Mouse (Mus musculus) cerebellum, adult 18-20 months (tissue): ENCODE results near the gene Pex14.

Experiments used
- DNase-seq, 2 experiments: peaks; one replicate each; pipeline ENCODE4 v3.0.0; 2021

The Pex14 gene

GRCm38 (mm10) chr4:148982274-148982673, 117.4 kb downstream of the Pex14 start:
- no peak for DNase-seq

- DNase-seq, result no peak
Measured at GRCm38 (mm10) chr4:148979837-148980236, 119.8 kb downstream of the Pex14 start.

- no peak for DNase-seq
Measured at GRCm38 (mm10) chr4:148978926-148979325, 120.8 kb downstream of the Pex14 start.

GRCm38 (mm10) chr4:148978221-148978855, 121.3 kb downstream of the Pex14 start:
- DNase-seq, result no peak

- DNase-seq, result peak; percentile 29
Measured at GRCm38 (mm10) chr4:148974833-148975232, 124.8 kb downstream of the Pex14 start.

GRCm38 (mm10) chr4:148973387-148973786, 126.3 kb downstream of the Pex14 start:
- DNase-seq, result no peak

DNA sequence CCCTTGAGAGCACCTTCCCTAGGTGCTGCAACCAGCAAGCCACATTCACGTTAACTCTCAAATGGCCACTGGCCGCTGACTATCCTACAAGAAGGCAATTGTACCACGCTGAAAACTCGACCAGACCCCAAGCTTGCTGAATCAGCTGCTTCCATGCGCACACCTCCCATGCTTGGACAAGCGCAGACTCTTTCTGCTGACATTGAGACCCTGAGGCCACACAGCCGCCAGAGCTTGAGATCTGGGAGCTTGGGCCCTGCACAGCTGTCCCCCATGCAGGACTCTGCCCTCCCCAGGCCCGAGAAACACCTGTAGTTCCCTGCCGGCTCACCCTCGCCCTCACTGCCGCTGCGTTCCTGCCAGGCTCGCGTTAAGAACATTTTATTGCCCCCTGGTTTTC, 127.0 kb downstream of the Pex14 start:
- DNase-seq, result no peak

GRCm38 (mm10) chr4:148971613-148972242, 127.9 kb downstream of the Pex14 start:
- no peak for DNase-seq

DNA sequence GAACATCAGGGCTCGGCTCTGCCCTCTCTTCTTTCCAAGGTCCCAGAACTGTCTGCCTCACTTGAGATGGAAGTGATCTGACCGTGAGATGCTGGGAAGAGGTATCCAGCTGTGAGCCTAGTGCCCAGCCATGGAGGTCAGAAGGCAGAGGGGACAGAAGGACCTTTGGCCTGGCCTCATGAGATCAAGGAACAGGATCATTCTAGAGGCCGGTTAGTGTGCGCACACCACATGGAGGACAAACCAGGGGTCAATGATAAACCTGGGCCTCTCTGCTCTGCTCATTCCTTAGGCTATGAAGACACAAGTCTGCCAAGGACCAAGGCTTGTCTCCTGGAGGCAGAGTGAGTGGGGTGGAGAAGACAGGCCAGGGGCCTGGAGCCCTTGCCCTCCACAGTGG, 128.9 kb downstream of the Pex14 start:
- DNase-seq, result no peak

DNA sequence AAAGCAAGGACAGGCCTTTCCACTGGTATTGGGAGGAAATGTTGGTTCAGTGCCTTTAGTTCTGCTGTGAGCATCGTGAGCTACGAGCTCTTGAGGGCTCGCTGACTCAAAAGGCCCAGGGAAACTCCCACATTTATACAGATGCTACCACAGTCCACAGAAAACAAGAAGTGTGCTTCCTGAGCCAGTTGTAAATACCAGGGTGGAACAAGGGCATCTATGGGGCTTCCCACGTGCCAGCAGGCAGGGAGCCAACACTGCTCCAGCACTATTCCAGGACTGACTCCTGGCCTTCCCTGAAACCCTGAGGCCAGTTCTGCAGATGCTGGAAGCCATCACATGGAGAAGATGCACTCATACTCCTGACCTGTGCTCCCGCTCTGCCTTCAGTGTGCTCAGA, 130.1 kb downstream of the Pex14 start:
- DNase-seq, result no peak

- DNase-seq, result no peak
Measured at GRCm38 (mm10) chr4:148968859-148969258, 130.8 kb downstream of the Pex14 start.

GRCm38 (mm10) chr4:148966132-148966531, 133.5 kb downstream of the Pex14 start:
- DNase-seq, result no peak

DNA sequence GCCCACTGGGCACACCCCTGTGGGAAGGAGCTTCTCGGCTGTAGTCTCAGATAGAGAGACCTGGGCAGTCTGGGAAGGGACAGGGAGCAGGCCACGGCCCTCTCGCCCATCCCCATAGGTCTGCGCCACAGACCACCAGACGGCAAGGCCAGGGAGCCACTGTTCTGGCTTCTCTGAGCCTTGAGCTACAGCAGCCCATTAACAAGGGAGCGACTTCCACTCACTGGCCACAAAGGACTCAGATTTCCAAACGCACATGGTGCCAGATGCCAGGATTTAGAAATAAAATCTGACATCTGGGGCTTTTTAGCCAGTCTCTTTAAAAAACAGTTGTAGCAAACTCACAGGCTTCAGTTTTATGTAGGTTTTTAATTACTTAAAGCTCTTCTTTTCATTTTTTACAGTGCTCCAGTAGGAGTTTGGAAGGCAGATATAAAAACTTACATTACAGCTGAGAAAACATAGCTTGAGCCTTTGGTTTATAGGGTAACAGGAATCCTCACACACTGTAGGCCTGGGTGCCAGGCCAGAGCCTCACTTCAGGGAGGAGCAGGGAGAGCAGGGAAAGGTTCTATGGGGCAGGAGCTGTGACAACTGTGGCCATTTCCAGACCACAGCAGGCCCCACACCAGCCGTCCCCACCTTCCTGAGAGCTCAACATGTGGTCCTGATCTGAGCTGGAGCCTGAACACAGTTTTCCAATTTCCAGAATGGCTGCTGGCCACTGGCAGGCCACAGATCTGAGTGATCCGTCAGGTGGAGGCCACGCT, 134.9 kb downstream of the Pex14 start:
- no peak for DNase-seq

DNA sequence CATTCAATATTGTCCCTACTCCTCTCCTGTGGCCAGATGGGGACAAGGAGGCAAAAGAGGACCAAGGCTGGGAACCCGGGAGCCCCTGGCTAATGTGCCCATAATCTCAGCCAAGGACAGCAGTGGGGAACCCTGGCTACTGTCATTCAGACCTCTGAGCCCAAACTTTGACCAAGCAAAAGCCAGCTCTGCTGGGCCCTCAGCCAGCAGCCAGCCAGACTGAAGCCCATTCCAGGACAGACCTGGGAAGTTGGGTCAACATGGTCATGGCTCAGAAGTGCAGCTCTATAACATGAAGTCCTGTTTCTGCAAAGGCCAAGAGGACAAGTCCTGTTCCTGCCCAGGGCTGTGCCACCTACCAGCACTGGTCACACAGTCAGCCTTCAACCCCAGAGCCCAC, 137.6 kb downstream of the Pex14 start:
- DNase-seq, result no peak

DNA sequence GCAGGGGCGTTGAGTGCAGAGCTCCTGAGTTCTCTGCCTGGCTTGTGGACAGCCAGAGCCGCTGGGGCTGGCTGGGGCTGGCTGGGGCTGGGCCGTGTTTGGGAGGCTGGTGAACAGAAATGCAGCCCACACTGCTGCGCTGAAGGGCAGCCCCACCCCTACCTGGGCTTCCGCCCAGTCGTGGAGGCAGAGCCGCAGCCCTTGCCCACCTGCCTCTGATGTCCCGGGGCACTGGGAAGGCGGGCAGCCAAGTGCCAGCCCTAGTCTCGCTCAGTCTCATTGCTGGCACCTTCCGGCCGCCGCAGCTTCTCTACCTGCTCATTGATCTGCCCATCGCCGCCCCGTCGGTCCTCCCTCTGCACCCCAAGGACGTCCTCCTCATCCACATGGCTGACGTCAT, 138.6 kb downstream of the Pex14 start:
- DNase-seq, result no peak

GRCm38 (mm10) chr4:148960011-148960410, 139.7 kb downstream of the Pex14 start:
- no peak for DNase-seq

DNA sequence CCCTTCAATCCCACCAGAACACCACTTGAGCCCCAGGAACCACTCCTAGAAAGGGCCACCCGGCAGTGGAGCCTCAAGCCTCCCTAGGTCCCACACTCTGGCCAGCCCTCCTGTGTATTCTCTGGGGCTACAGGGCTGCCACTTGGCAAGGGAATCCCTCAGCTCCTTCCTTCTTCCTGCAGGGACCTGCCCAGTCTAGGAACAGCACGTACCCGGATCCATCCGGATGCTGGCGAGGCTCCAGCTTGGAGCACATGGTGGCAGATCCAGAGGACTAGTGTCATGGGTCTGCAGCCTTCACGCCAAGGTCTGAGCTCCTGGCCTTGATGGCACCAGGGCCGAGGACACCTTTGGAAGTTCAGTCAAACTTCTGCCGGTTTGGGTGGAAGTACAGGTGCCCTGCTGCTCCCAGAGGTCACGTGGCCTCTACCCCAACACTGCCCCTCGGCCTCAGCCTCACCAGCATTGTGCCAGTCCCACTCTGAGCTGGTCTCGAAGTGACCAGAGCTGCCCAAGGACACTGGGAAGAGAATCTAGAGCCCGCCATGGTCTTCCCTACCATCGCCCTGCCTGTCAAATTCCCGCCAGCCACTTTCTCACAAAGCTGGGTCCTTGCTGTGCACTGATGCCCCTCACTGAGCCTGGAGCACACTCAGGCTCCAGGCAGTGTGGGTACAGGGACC, 144.4 kb downstream of the Pex14 start:
- peak; percentile 52 to 58 for DNase-seq

GRCm38 (mm10) chr4:148952328-148953222, 147.1 kb downstream of the Pex14 start:
- DNase-seq, result no peak

- DNase-seq, result peak; percentile 16 to 26
Measured at GRCm38 (mm10) chr4:148951821-148952291, 147.8 kb downstream of the Pex14 start.

DNA sequence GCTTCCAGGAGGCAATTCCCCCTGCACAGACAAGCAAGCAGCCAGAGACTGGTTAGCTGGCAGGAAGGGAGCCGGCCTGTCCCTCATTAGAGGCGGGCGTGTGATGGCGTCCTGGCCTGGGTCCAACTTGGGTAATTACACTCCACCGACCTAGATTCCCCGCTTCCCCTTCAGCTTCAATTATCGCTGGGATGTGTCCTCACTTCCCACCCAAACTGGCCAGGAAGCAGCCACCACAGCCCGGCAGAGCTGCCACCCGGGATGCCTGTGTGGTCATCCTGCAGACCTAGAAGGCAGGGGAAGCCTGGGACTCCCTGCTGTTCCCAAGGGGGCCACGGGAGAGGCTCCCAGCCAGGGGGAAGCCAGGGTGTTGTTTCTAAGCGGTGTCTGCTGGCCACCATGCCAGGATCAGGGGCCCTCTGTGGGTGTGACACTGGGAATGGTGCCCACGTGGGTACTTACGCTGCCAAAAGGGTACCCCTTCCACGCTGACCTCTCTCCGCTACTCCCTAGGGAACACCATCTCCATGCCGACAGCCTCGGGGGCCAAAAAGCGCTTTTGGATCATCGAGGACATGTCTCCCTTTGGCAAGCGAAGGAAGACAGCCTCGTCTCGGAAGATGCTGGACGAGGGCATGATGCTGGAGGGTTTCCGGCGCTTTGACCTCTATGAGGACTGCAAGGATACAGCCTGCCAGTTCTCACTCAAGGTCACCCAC, 148.6 kb downstream of the Pex14 start:
- DNase-seq, result peak; percentile 38 to 47

- DNase-seq, result no peak
Measured at GRCm38 (mm10) chr4:148950487-148950886, 149.2 kb downstream of the Pex14 start.
